Mouse (Mus musculus): Measurements from ENCODE around the gene Ampd3.
A peak's percentile ranks its signal among the peaks of the same experiment; 100 is the strongest.

Gene Ampd3

GRCm38 (mm10) chr7:110768001-110768400, at the start of gene Ampd3:
TSS of gene Ampd3 (plus strand) at chr7:110768206.
- no peak for DNase-seq (ENCODE audit: low read depth)

- DNase-seq (ENCODE audit: low read depth): no peak
Observed at GRCm38 (mm10) chr7:110718505-110718904, 49.5 kb upstream of the Ampd3 start.

- DNase-seq (ENCODE audit: low read depth): no peak
Observed at GRCm38 (mm10) chr7:110719857-110720256, 48.1 kb upstream of the Ampd3 start.

GRCm38 (mm10) chr7:110722183-110722582, 45.8 kb upstream of the Ampd3 start:
- DNase-seq (ENCODE audit: low read depth): no peak

GRCm38 (mm10) chr7:110727049-110727448, 41.0 kb upstream of the Ampd3 start:
- peak; percentile 90 for DNase-seq (ENCODE audit: low read depth)

GRCm38 (mm10) chr7:110728876-110729275, 39.1 kb upstream of the Ampd3 start:
- DNase-seq (ENCODE audit: low read depth): peak; percentile 73

- no peak for DNase-seq (ENCODE audit: low read depth)
Observed at GRCm38 (mm10) chr7:110729295-110729694, 38.7 kb upstream of the Ampd3 start.

- DNase-seq (ENCODE audit: low read depth): peak; percentile 35
Observed at GRCm38 (mm10) chr7:110731091-110731967, 36.7 kb upstream of the Ampd3 start.

- peak; percentile 67 for DNase-seq (ENCODE audit: low read depth)
Observed at GRCm38 (mm10) chr7:110732001-110732632, 35.9 kb upstream of the Ampd3 start.

GRCm38 (mm10) chr7:110736914-110737313, 31.1 kb upstream of the Ampd3 start:
- DNase-seq (ENCODE audit: low read depth): no peak

GRCm38 (mm10) chr7:110739764-110740163, 28.2 kb upstream of the Ampd3 start:
- DNase-seq (ENCODE audit: low read depth): peak; percentile 70

- DNase-seq (ENCODE audit: low read depth): peak; percentile 67
Observed at GRCm38 (mm10) chr7:110740188-110740587, 27.8 kb upstream of the Ampd3 start.

- no peak for DNase-seq (ENCODE audit: low read depth)
Observed at GRCm38 (mm10) chr7:110742022-110742421, 26.0 kb upstream of the Ampd3 start.

GRCm38 (mm10) chr7:110746087-110746562, 21.9 kb upstream of the Ampd3 start:
- DNase-seq (ENCODE audit: low read depth): no peak

GRCm38 (mm10) chr7:110746809-110747208, 21.2 kb upstream of the Ampd3 start:
- DNase-seq (ENCODE audit: low read depth): no peak

GRCm38 (mm10) chr7:110750834-110751233, 17.2 kb upstream of the Ampd3 start:
- DNase-seq (ENCODE audit: low read depth): no peak

GRCm38 (mm10) chr7:110751634-110752033, 16.4 kb upstream of the Ampd3 start:
- DNase-seq (ENCODE audit: low read depth): no peak

- DNase-seq (ENCODE audit: low read depth): peak; percentile 69
Observed at GRCm38 (mm10) chr7:110753310-110753709, 14.7 kb upstream of the Ampd3 start.

- DNase-seq (ENCODE audit: low read depth): peak; percentile 75
Observed at GRCm38 (mm10) chr7:110753926-110754330, 14.1 kb upstream of the Ampd3 start.

GRCm38 (mm10) chr7:110756440-110756839, 11.6 kb upstream of the Ampd3 start:
- peak; percentile 51 for DNase-seq (ENCODE audit: low read depth)

GRCm38 (mm10) chr7:110762605-110763180, 5.3 kb upstream of the Ampd3 start:
- no peak for DNase-seq (ENCODE audit: low read depth)

GRCm38 (mm10) chr7:110768451-110769064, 552 bp downstream of the Ampd3 start:
- DNase-seq (ENCODE audit: low read depth): no peak
